Mouse (Mus musculus) gastrocnemius, adult 2 months (tissue): Measurements from ENCODE around the gene Ppm1n. TPM values are rescaled to one million over a fixed set of nuclear protein-coding genes. Genes with fewer than 3 reads are reported as not detected.

Experiments
- DNase-seq: peaks from one replicate; pipeline ENCODE4 v3.0.0; 2022
- H3K27ac ChIP-seq: fragments of 200-600 bp; 2 replicates; pipeline ENCODE4 v1.8.1; 2022; ENCODE audit warnings: mild to moderate bottlenecking
- H3K4me3 ChIP-seq: fragments of 200-600 bp; 2 replicates; pipeline ENCODE4 v1.8.1; 2022; ENCODE audit warnings: mild to moderate bottlenecking, moderate library complexity
- CTCF ChIP-seq: fragments of 200-600 bp; IDR thresholded peaks from 2 replicates; pipeline ENCODE4 v1.8.1; 2022; ENCODE audit warnings: antibody characterized with exemption, mild to moderate bottlenecking, moderate library complexity
- intact Hi-C: fragments of 180-260 bp; cut with DNase I; formaldehyde crosslinking; loops from one replicate; pipeline ENCODE4 v1.15.1; 2025
- total RNA-seq, 2 experiments: library from RNA; stranded (reverse); gene quantifications; 2 replicates each; pipeline ENCODE4 v1.2.3; 2021

Gene Ppm1n
- total RNA-seq, 2 experiments from 2014 or later = 0.74 TPM; not detected in 1

DNA sequence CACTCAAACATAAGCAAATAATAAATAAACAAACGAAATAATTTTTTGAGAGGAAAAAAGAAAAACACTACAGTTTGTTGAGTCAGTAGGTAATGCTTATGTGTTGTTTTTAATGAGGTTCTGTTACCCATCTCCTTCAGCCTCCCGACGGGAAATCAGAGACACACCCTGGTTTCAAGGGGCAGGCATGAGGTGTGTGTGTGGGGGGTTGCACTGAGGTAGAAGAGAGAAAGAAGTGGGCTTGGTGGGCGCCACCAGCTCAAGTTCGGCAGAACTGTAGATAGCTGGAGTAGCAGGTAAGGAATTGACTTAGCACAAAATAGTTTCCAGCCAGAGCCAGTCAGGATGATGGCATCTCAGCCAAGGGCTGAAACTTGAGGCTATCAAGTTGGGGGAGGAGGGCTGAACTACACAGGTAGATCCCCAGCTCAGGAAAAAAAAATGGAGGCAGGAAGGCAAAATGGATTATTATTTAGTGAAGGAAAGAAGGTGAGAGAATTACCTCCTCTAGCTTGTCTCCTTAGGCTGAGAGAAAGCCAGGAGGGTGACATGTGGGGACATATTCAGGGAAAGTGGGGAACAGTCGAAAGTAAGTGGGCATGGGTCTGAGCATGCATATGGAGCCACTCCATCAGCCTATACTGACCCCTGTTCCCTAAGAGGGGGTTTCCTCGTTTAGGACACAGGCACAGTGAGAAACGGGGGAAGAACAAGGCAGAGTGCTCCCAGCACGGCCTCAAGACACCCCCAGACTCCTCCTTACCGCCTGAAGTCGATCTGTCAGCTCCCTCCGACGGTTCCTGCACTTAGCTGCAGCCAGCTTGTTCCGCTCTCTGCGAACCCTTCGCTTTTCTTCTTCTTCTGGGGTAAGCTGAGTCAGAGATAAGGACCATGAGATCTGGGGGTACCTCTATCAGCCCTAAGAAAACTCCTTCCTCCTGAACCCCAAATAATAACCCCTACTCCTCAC lies 26.2 kb upstream of the Ppm1n start:
- no peak overlapping the region for H3K4me3 ChIP-seq
- no peak for TF ChIP-seq CTCF
- no peak for DNase-seq
- intact Hi-C loops = no loop called here
- H3K27ac ChIP-seq = no peak overlapping the region

DNA sequence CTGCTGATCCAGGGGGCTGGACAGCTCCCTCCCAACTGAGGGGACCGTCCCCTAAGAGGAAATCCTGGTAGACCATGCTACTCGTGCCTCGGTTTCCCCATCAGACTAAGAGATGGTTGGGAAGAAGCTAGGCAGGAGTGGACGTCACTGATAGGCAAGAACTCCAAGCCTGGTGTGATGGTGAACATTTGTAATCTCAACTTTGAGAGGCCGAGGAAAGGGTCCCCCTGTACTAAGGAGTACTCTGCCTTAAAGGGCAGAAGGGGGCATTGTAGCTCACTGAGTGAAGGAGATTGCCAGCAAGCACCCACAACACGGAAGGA lies 25.5 kb upstream of the Ppm1n start:
- Histone ChIP-seq H3K4me3 (no peak overlapping the region), H3K27ac (no peak overlapping the region)
- TF ChIP-seq CTCF = no peak
- intact Hi-C loops = no loop called here
- DNase-seq = no peak

DNA sequence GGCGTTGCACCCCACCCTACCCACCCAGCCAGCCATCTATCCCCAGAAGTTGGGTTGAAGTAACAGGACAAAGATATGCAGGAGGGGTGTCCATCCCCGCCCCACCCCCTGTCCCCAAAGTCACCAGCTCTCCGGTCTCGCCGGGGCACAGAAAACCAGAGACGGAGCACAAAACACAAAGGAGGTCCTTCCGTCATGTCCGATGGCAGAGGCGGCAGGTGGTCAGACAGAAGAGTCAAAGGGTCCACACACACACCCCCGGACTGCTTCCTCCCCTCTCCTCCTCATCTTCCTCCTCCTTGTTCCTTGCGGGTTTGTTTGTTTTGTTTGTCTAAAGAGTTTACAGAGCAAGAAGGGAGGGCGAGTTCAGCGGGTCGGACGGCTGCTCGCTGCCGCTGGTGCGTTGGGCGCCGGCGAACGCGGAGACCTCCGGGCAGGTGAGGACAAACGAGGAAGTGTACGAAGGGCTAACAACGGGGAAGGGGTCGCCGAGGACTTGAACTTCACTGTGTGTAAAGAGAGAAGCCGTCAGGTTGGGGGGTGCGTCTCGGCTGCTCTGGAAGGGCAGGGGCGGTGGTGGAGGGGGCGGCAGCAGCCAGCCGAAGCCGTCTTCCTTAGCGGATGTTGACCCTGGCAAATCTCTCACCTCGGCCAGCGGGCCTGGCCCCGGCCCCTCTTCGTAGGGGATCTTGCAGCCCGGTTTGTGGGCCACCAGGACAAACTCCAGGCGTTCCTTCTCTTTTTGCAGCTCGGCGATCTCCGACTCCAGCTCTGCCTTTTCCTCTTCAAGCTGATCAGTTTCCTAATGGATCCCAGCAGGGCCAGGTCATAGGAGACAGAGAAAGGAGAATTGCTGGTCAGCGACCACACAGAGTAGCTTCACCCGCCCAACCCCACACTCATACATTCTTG lies 24.9 kb upstream of the Ppm1n start:
- TF ChIP-seq CTCF = no peak
- Histone ChIP-seq H3K27ac (no peak overlapping the region), H3K4me3 (peak overlapping the region; percentile 54)
- intact Hi-C loops = no loop called here
- DNase-seq = no peak

DNA sequence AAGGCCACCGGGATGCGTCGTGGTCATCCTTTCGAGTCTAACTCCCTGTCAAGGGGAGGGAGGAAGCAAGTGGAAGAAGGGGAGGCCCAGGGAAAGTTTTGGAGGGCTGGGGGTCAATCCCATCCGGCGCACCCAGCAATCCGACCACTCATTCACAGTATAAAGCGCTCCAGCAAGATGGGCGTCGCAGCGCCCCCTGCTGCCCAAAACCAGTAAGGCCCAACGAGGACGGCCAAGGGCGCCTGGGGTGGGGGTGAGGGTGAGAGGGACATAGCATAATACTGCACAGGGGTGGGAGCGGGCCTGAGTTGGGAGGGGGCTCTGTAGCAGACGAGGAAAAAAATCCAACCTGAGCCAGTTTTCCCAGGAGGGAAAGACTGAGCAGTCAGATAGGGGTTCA lies 23.9 kb upstream of the Ppm1n start:
- Histone ChIP-seq H3K4me3 (peak overlapping the region; percentile 54), H3K27ac (no peak overlapping the region)
- peak; percentile 90; the same call in 1 of the 2 replicates for TF ChIP-seq CTCF
- intact Hi-C loops = no loop called here
- DNase-seq = peak; percentile 84

DNA sequence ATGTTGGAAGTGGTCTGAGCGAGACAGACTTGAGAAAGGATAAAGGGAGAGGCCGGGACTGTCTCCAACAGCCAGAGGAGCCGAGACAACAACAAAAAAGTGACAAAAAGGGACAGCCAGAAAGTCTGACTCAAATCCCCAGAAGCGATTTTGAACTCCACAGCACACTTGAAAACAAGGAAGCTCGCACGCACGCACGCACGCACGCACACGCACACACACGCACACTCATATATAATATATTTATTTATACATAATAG lies 23.1 kb upstream of the Ppm1n start:
- Histone ChIP-seq H3K4me3 (no peak overlapping the region), H3K27ac (no peak overlapping the region)
- no peak for DNase-seq
- no peak for TF ChIP-seq CTCF
- intact Hi-C loops = no loop called here

DNA sequence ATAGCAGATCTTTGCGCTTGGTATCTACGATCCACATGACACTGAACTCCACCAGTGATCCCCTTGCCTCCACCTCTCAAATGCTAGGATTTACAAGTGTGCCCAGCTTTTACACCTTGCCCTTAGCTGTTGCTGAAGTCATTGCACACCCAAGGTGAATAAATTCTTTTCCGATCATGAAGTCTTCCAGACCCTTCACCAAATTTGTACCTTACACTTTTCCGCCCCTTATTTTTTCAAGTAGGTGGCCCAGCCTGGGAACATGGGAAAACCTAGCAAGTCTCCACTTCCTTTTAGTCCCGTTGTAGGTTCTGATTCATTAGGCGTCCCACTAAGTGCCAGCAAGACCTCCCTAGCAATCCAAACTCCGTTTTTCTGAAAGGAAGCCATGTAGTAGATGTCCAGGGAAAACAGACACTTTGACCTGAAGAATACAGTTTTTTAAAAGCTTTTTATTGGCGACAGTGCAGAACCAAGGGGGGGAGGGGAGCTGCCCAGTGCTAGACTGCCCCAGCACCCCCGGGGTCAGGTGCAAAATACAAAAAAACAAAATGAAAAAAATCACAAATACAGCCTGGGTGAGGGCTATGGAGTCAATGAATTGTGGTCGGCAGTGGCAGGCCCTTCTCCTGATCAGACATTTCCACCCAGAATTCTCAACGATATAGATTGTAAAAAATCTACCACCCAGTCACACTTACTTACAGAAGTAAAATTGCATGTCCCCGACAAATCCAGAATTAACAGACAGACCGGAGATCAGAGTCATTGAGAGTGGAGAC lies 22.6 kb upstream of the Ppm1n start:
- intact Hi-C loops = no loop called here
- no peak for TF ChIP-seq CTCF
- no peak for DNase-seq
- Histone ChIP-seq H3K4me3 (no peak overlapping the region), H3K27ac (no peak overlapping the region)

DNA sequence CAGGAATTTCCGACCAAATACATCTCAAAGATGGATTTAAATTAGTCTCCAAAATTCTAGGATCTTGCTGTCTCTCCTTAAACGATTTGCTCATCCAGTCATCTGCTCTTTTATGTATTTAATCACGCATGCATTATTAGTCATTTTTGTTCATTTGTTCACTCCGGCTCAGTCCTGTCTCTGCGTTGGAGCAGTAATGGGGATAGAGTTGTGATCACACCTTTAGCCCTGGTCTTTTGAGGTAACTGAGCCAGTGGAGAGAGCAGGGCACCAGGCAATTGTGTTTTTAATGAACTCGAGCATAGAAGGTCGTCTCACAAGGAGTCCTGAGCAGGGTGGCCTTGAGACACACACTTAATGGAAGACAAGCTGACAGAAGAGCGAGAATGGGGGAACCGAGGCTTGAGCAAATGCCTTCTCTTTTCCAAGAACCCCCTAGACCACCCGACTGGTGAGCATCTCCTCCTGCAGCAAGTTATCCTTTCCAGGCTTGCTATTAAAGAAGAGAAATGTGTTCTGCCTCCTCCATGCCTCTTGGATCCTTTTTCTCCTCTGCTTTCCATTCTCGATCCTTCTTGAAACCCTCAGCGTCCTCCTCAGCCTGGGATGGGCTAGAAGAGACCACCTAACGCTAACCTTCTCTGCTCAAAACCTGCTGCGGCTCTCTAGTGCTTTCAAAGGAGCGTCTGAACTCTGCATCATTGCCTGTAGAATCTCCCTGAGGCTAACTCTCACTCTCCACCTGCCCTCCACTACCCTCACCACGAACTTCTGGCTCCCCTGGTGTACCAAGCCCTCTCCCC lies 21.8 kb upstream of the Ppm1n start:
- intact Hi-C loops = loop anchor here (2.0 kb wide), 1 partner anchor 123 kb away; no protein-coding TSS in a partner anchor
- no peak for DNase-seq
- Histone ChIP-seq H3K27ac (peak overlapping the region; percentile 95), H3K4me3 (peak overlapping the region; percentile 80)
- no peak for TF ChIP-seq CTCF

DNA sequence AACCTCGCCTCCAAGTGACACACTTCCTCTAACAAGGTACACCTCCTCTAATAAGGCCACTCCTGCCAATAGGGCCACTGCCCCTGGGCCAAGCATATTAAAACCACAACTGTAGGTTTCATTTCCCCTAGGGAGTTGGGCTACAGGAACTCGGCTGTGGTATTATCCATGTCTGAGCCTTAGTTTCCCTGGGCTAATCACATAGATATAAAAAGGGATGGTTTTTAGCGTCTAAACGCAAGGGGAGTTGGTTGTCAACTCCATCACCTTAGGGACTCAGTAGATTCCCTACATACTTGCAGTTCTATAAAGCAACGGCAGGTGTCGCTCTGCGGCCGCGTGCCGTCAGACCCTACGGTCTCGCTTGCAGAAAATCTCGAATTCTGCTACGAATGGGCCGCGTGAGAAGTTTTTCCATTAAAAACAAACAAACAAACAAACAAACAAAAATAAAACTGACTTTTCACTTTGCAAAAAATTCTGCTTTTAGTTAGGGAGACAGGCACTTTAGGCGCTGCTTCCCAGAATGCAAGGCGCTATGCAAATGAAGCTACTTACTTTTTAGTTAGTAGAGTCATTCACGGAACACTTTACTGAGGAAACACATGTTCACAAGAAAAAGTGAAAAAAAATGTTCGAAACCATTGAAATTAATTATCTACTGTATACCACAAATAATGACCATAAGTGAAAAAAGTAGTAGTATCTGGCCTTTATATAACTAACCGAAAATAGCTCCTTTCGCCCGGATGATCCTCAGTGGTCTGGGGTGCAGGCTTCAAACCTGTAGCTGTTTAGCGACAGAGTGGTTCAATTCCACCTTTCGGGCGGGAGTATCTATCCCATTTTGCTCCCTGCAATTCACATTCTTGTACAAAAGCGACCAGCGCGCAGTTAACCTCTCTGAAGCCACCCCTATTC lies 20.9 kb upstream of the Ppm1n start:
- intact Hi-C loops = loop anchor here (1.0 to 2.0 kb wide), 2 partner anchors 42 to 122 kb away; no protein-coding TSS in a partner anchor
- peak; percentile 83 for DNase-seq
- peak overlapping the region; percentile 95 for H3K27ac ChIP-seq
- peak; percentile 98; the same call in 1 of the 2 replicates for TF ChIP-seq CTCF
- H3K4me3 ChIP-seq = peak overlapping the region; percentile 80

DNA sequence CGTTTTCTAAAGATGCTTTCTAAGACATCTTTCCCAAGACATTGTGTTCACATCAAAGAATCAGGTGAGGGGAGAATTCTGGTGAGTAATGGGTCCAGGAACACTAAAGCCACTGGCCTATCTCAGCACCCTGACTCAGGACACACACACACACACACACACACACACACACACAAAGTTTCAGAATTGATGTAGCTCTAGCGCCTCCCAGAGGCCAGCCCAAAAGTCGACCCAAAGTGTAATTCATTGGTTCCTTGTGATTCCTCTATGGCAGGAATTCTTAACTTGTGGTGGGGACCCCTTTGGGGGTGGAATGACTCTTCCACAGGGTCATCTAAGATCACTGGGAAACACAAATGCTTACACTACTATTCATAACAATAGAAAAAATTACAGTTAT lies 19.3 kb upstream of the Ppm1n start:
- peak; percentile 65 for TF ChIP-seq CTCF
- peak; percentile 70 for DNase-seq
- intact Hi-C loops = loop anchor here (1.0 to 5.0 kb wide), 2 partner anchors 15 to 63 kb away; no protein-coding TSS in a partner anchor
- no peak overlapping the region for H3K27ac ChIP-seq
- no peak overlapping the region for H3K4me3 ChIP-seq

DNA sequence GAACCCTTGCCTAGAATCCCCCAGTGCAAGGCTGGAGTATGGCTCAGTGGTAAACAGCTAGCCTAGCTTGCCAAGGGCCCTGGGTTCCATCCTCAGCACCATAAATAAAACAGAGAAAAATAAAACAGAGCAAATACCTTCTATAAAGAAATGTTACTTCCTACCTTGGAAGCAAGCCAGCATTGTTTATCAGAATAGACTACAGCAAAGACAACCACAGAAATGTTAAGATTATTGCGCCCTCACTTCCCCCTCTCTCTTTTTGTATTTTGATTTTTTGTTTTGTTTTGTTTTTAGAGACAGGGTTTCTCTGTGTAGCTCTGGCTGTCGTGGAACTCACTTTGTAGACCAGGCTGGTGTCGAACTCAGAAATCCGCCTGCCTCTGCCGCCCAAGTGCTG lies 17.9 kb upstream of the Ppm1n start:
- no peak overlapping the region for H3K4me3 ChIP-seq
- H3K27ac ChIP-seq = no peak overlapping the region
- DNase-seq = no peak
- intact Hi-C loops = loop anchor here (5.0 kb wide), 1 partner anchor 65 kb away; no protein-coding TSS in a partner anchor
- no peak for TF ChIP-seq CTCF
